Mouse (Mus musculus): ENCODE data around the gene Tnfrsf14. TPM values are rescaled to one million over a fixed set of nuclear protein-coding genes. Genes with fewer than 3 reads are reported as not detected.

Gene Tnfrsf14
- total RNA-seq (2022) = 1 to 10 TPM; 1.5 to 3.0 (median 2.8) TPM

GRCm38 (mm10) chr4:154928395-154929087 is at the start of gene Tnfrsf14:
Gene Tnfrsf14 (minus strand): TSS chr4:154928563.
- DNase-seq (ENCODE audit: low spot score in 2 of 2) = no peak

DNA sequence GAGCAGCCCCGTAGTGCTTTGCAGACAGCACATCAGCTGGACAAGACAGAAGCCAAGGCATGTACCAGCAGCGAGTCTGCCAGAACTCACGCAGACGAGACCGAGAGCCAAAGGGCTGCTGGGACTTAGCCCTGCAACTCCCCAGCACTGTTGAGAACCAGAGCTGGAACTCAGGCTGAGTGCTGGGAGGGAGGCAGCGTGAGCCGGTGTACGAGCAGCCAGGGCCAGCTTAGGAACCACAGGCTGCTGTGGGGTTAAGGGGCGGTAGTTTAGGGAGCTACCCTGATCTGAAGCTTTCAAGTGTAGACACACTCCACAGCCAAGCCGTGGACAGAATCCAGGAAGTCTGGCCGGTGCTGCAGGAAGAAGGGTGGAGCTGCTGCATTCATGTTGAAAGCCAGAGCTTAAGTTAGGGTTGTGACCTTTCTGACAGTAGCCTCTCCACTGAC is 45.8 kb upstream of the Tnfrsf14 start:
- no peak for DNase-seq (ENCODE audit: low spot score in 2 of 2)

GRCm38 (mm10) chr4:154972546-154972945 is 44.2 kb upstream of the Tnfrsf14 start:
- DNase-seq (ENCODE audit: low spot score in 2 of 2) = no peak

- no peak for DNase-seq (ENCODE audit: low spot score in 2 of 2)
These were observed 38.8 kb upstream of the Tnfrsf14 start for GRCm38 (mm10) chr4:154967173-154967572.

DNA sequence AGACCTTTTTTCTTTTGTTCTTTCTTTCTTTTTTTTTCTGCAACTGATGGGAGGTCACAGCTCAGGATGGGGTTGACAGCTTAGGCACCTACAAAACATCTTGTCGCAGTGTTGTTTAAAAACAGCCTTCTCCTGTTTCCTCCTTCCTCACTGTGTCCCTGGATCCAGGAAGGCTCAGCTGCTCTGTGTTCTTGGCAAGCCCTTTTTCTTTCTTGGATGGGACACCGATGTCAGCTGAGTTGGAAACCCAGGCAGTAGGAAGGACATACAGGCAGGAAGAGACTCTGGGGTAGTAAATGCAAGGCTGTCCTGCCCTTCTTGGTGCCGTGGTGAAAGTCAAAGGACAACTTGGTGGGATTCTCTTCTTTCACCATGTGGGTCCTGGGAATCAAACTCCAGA is 37.5 kb upstream of the Tnfrsf14 start:
- DNase-seq (ENCODE audit: low spot score in 2 of 2) = no peak

DNA sequence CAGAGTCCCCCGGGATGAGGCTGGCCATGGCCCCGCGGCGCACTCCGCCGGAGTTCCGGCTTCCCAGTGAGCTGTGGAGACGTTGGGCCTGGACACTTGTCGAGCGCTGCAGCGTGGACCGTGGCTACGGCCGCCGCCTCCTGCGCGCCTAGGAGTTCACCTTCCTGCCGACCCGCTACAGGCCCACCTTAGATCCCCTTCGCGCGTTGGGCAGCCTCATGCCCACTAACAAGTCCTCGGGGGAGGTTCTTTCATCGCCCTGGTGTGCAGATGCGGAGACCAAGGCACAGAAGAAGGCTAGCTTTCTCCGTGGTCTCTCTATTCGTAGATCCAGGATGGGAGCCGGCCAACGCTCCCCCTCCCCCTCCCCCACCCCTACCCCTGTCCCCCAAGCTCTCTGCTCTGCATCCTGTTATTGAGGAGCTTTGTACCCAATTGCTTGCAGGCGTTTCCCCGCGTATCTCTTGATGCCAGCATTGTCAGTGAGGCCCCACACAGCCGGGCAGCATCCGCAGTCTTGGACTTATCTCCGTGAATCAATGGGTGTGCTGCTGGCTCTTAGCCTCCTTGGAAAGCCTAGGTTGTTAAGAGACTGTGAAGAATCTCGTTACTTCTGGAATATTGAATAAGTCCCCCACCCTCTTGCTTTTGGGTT is 36.3 kb upstream of the Tnfrsf14 start:
- no peak for DNase-seq (ENCODE audit: low spot score in 2 of 2)

- peak; percentile 84 to 92 for DNase-seq (ENCODE audit: low spot score in 2 of 2)
These were observed 35.7 kb upstream of the Tnfrsf14 start, which contains the start of gene Pank4 for GRCm38 (mm10) chr4:154963901-154964580. Gene Pank4 (plus strand): TSS chr4:154964123.

- no peak for DNase-seq (ENCODE audit: low spot score in 2 of 2)
These were observed 35.0 kb upstream of the Tnfrsf14 start for GRCm38 (mm10) chr4:154963190-154963836.

DNA sequence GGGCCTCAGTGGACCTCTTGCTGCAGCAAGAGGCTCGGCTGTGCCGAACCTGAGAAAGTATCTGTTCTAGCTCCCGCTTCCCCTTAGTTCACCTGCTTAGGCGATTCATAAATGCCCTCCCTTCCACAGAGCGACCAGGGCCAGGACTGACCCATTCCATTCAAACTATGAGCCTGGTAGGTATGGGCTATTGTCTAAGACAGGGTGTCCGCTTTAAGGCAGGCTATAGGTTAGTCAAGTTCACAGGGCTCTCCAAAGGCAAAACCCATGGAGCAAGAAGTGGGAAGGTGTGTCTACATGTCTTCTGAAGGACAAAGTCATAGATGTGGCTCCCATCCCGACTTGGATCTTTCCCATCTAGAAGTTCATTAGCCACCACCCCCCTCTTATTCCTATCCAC is 34.3 kb upstream of the Tnfrsf14 start:
- DNase-seq (ENCODE audit: low spot score in 2 of 2) = no peak

- no peak for DNase-seq (ENCODE audit: low spot score in 2 of 2)
These were observed 33.5 kb upstream of the Tnfrsf14 start for GRCm38 (mm10) chr4:154961911-154962310.

GRCm38 (mm10) chr4:154961226-154961738 is 32.9 kb upstream of the Tnfrsf14 start:
- DNase-seq (ENCODE audit: low spot score in 2 of 2) = no peak

GRCm38 (mm10) chr4:154960690-154961225 is 32.4 kb upstream of the Tnfrsf14 start, which contains the start of gene Hes5:
Gene Hes5 (plus strand): TSS chr4:154960923.
- DNase-seq (ENCODE audit: low spot score in 2 of 2) = peak in 1 of 2 experiments; percentile 72

DNA sequence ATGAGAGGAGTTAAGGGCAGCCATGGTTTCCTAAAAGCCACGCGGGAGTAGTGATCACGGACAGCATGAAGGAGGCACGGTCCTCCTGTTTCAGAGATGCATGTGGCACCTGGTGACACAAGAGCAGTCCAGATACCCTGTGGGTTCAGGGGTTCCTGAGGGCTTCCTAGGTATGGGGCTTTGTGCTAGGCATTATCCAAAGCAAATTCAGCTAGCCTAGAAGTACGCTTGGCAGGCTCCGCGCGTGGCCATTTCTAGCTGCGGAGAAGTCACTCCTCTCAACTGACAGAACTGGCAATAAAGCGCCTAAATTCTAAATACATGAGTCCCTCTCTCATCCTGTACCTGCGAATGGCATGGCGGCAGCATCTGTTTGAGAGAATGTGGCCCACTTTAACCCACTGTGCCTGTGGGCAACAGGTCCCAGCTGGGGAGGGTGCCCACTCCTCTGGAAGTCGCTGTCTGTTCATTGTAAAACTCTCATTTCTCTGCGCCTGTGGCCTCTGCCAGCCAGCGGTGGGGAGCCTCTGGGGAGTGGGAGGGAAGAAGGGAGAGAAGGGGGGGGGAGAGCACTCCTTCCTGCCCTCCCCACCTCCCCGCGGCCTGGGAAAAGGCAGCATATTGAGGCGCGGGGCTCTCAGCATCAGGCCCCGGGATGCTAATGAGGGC is 31.8 kb upstream of the Tnfrsf14 start:
- no peak for DNase-seq (ENCODE audit: low spot score in 2 of 2)

DNA sequence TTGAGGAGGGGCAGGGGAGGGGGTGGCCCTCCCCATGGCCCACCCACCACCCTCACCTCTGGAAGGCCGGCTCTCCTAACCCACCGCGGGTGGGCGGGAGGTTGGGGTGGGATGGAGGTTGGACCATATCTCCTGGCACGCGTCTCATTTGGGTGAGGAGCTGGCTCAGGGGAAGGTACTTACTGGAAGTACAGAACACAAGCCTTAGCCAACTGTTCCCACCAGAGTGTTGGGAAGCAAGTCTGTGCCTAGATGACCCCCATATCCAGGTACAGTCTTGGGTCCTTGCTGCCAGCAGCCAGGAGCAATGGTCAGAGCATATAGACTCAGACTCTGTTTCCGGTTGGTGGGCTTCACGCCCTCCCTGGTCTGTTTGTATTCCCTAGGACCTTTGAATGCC is 30.3 kb upstream of the Tnfrsf14 start:
- DNase-seq (ENCODE audit: low spot score in 2 of 2) = no peak

DNA sequence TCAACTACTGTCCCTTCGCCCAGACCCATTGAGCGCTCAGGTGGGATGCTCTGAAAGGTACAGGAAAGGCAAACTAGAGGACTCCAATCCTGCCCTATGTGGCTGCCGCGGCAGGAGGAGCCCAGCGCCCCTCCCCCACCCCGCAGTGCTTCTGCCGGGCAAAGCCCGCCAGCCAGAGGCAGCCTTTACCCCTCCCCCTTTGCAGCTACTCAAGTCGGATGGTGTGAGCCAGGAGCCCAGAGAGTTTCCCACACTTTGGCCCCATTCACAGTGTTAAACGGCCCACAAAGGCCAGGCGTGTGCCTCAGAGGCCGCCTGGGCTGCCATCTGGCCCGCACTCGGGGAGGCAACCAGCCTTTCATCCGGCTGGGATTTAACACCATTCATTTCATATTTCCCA is 29.8 kb upstream of the Tnfrsf14 start:
- DNase-seq (ENCODE audit: low spot score in 2 of 2) = peak in 1 of 2 experiments; percentile 75

GRCm38 (mm10) chr4:154957289-154957993 is 29.1 kb upstream of the Tnfrsf14 start:
- peak in 1 of 2 experiments; percentile 73 for DNase-seq (ENCODE audit: low spot score in 2 of 2)

- no peak for DNase-seq (ENCODE audit: low spot score in 2 of 2)
These were observed 28.2 kb upstream of the Tnfrsf14 start for GRCm38 (mm10) chr4:154956604-154957003.

GRCm38 (mm10) chr4:154952461-154953241 is 24.3 kb upstream of the Tnfrsf14 start:
- DNase-seq (ENCODE audit: low spot score in 2 of 2) = no peak

DNA sequence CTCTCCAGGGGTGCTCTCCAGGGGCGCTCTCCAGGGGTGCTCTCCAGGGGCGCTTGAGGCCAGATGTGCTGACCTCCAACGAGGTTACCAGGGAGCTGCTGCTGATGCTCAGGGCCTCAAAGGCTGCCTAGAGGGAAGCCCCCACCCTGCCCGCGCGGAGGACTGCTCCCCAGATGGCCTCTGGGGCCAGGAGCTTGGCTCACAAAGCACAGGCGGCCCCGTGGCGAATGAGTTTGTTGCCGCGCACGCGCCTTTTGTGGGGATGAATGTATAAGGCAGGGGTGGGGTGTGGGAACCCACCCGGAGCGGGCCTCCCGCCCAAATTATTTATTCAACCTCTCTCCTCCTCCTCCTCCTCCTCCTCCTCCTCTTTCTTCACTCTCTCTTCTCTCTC is 21.2 kb upstream of the Tnfrsf14 start:
- no peak for DNase-seq (ENCODE audit: low spot score in 2 of 2)

All from left cerebral cortex, adult 8-10 months (tissue).